Mouse (Mus musculus): ENCODE results near the gene Zfp382. TPM values are rescaled to one million over a fixed set of nuclear protein-coding genes. Genes with fewer than 3 reads are reported as not detected.
A peak's percentile ranks its signal among the peaks of the same experiment; 100 is the strongest.

Gene Zfp382
- polyA plus RNA-seq, 1 experiment: not detected

DNA sequence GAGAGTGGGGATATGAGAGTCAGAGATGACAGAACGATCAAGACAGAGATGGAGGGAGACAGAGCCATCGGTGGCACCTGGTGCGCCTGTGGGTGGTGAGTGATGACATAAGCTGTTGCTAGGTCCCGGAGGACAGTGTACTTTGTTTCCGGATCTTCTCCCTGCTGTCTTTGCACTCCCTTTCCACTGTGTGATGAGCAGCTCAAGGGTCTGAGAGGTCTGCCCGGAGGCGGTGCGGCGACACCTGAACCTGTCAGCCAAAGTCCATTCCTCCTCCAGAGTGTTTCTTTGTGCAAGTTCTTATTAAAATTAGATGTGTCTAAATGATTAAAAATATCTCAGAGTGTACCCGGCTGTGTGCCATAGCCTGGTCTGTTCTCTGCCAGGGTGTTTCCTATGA, 15.1 kb downstream of the Zfp382 start:
- TF ChIP-seq CTCF (IDR thresholded peaks at IDR 0.05; ENCODE audit: insufficient read depth, low read depth, low read length): no peak
- TF ChIP-seq POLR2A (IDR thresholded peaks at IDR 0.05; ENCODE audit: insufficient read depth, low read depth, low read length): no peak
- no peaks in the 10 kb centered on the region for H3K4me1 ChIP-seq (ENCODE audit: control insufficient read depth, insufficient read depth, low read length)
- H3K4me3 ChIP-seq (ENCODE audit: insufficient read depth, low read depth, low read length): no peak overlapping the region
- WGBS: 83% methylated on average over 10 of the region's 10 CpGs
- no peak overlapping the region for H3K27ac ChIP-seq (ENCODE audit: insufficient read depth, low read depth, low read length)

DNA sequence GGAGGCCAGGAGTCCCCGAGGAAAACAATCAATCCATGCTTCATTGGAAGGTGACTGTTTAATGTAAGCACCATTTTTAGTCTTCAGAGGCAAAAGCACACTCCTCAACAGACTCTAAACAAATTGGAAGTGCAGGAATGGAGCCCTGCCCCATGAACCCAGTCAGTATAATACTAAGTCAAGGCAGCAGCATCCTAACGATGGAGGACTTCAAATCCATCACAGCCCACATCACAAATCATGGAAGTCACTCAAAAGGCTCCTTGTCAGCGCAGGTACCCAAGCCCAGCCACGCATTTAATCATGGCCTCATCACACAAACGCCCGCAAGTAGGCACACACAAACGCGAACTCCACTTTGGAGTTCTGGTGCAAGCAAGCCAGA, 21.4 kb downstream of the Zfp382 start:
- Histone ChIP-seq H3K27ac (ENCODE audit: insufficient read depth, low read depth, low read length) (no peak overlapping the region), H3K4me3 (ENCODE audit: insufficient read depth, low read depth, low read length) (peak overlapping the region; percentile 72), H3K4me1 (ENCODE audit: control insufficient read depth, insufficient read depth, low read length) (peaks cover 2% of the 10 kb centered on the region; the same call in 1 of the 2 replicates)
- WGBS: 14% methylated on average over 8 of the region's 8 CpGs
- TF ChIP-seq CTCF (IDR thresholded peaks at IDR 0.05; ENCODE audit: insufficient read depth, low read depth, low read length) (no peak), POLR2A (IDR thresholded peaks at IDR 0.05; ENCODE audit: insufficient read depth, low read depth, low read length) (no peak)

- Histone ChIP-seq H3K4me1 (ENCODE audit: control insufficient read depth, insufficient read depth, low read length) (peaks cover 2% of the 10 kb centered on the region; the same call in 1 of the 2 replicates), H3K4me3 (ENCODE audit: insufficient read depth, low read depth, low read length) (peak overlapping the region; percentile 72), H3K27ac (ENCODE audit: insufficient read depth, low read depth, low read length) (no peak overlapping the region; the same call in 1 of the 2 replicates)
- WGBS: 4% methylated on average over 35 of the region's 35 CpGs
- TF ChIP-seq POLR2A (IDR thresholded peaks at IDR 0.05; ENCODE audit: insufficient read depth, low read depth, low read length) (peak; percentile 47; the same call in 1 of the 2 replicates), CTCF (IDR thresholded peaks at IDR 0.05; ENCODE audit: insufficient read depth, low read depth, low read length) (no peak)
These were observed 21.9 kb downstream of the Zfp382 start for GRCm38 (mm10) chr7:30143555-30144209.

GRCm38 (mm10) chr7:30147011-30147410, 25.3 kb downstream of the Zfp382 start:
- Histone ChIP-seq H3K4me3 (ENCODE audit: insufficient read depth, low read depth, low read length) (no peak overlapping the region), H3K4me1 (ENCODE audit: control insufficient read depth, insufficient read depth, low read length) (peaks cover 2% of the 10 kb centered on the region; the same call in 1 of the 2 replicates), H3K27ac (ENCODE audit: insufficient read depth, low read depth, low read length) (no peak overlapping the region)
- TF ChIP-seq CTCF (IDR thresholded peaks at IDR 0.05; ENCODE audit: insufficient read depth, low read depth, low read length): no peak
- no peak for TF ChIP-seq POLR2A (IDR thresholded peaks at IDR 0.05; ENCODE audit: insufficient read depth, low read depth, low read length)
- WGBS: 99% methylated on average over 5 of the region's 5 CpGs

- WGBS: 93% methylated on average over 1 of the region's 1 CpGs
- no peak for TF ChIP-seq CTCF (IDR thresholded peaks at IDR 0.05; ENCODE audit: insufficient read depth, low read depth, low read length)
- TF ChIP-seq POLR2A (IDR thresholded peaks at IDR 0.05; ENCODE audit: insufficient read depth, low read depth, low read length): no peak
These were observed 32.3 kb downstream of the Zfp382 start for GRCm38 (mm10) chr7:30154040-30154439.

DNA sequence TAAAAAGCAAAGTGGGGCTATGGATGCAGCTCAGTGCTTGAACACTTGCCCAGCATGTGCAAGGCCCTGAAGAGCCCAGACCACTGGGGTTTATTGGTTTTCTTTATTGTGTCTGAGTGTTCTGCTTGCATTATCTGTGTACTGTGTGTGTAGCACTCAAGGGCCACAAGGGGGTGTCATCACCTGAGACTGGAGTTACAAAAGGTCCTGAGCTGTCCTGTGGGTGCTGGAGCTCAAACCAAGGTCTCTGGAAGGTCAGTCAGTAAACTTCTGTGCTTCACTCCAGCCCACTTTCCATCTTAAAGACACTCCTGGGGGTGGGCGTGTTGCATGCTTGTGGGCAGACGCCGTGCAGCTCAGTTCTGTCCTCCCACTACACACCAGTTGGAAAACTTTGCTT, 33.8 kb downstream of the Zfp382 start:
- H3K27ac ChIP-seq (ENCODE audit: insufficient read depth, low read depth, low read length): no peak overlapping the region
- H3K4me1 ChIP-seq (ENCODE audit: control insufficient read depth, insufficient read depth, low read length): no peaks in the 10 kb centered on the region
- H3K4me3 ChIP-seq (ENCODE audit: insufficient read depth, low read depth, low read length): no peak overlapping the region
- TF ChIP-seq POLR2A (IDR thresholded peaks at IDR 0.05; ENCODE audit: insufficient read depth, low read depth, low read length): no peak
- no peak for TF ChIP-seq CTCF (IDR thresholded peaks at IDR 0.05; ENCODE audit: insufficient read depth, low read depth, low read length)
- 73% methylated on average over 3 of the region's 3 CpGs for WGBS

More at GRCm38 (mm10) chr7:30154040-30154439, 32.3 kb downstream of the Zfp382 start:
- H3K4me1 ChIP-seq (ENCODE audit: control insufficient read depth, insufficient read depth, low read length): no peaks in the 10 kb centered on the region
- H3K27ac ChIP-seq (ENCODE audit: insufficient read depth, low read depth, low read length): no peak overlapping the region
- no peak overlapping the region for H3K4me3 ChIP-seq (ENCODE audit: insufficient read depth, low read depth, low read length)

- no peak overlapping the region for H3K4me3 ChIP-seq (ENCODE audit: insufficient read depth, low read depth, low read length)
- no peaks in the 10 kb centered on the region for H3K4me1 ChIP-seq (ENCODE audit: control insufficient read depth, insufficient read depth, low read length)
- TF ChIP-seq CTCF (IDR thresholded peaks at IDR 0.05; ENCODE audit: insufficient read depth, low read depth, low read length) (no peak), POLR2A (IDR thresholded peaks at IDR 0.05; ENCODE audit: insufficient read depth, low read depth, low read length) (no peak)
- 84% methylated on average over 5 of the region's 5 CpGs for WGBS
- no peak overlapping the region for H3K27ac ChIP-seq (ENCODE audit: insufficient read depth, low read depth, low read length)
These were observed 41.4 kb downstream of the Zfp382 start for GRCm38 (mm10) chr7:30163113-30163512.

- TF ChIP-seq POLR2A (IDR thresholded peaks at IDR 0.05; ENCODE audit: insufficient read depth, low read depth, low read length) (no peak), CTCF (IDR thresholded peaks at IDR 0.05; ENCODE audit: insufficient read depth, low read depth, low read length) (no peak)
- H3K4me1 ChIP-seq (ENCODE audit: control insufficient read depth, insufficient read depth, low read length): no peaks in the 10 kb centered on the region
- H3K27ac ChIP-seq (ENCODE audit: insufficient read depth, low read depth, low read length): no peak overlapping the region
- 97% methylated on average over 2 of the region's 2 CpGs for WGBS
- H3K4me3 ChIP-seq (ENCODE audit: insufficient read depth, low read depth, low read length): no peak overlapping the region
These were observed 43.0 kb downstream of the Zfp382 start for GRCm38 (mm10) chr7:30164745-30165144.

- Histone ChIP-seq H3K4me1 (ENCODE audit: control insufficient read depth, insufficient read depth, low read length) (no peaks in the 10 kb centered on the region), H3K27ac (ENCODE audit: insufficient read depth, low read depth, low read length) (peak overlapping the region; percentile 85), H3K4me3 (ENCODE audit: insufficient read depth, low read depth, low read length) (peak overlapping the region; percentile 100)
- no peak for TF ChIP-seq CTCF (IDR thresholded peaks at IDR 0.05; ENCODE audit: insufficient read depth, low read depth, low read length)
- no peak for TF ChIP-seq POLR2A (IDR thresholded peaks at IDR 0.05; ENCODE audit: insufficient read depth, low read depth, low read length)
- WGBS: under 1% methylated on average over 21 of the region's 21 CpGs
These were observed 47.3 kb downstream of the Zfp382 start for GRCm38 (mm10) chr7:30168914-30169582.
